Mouse (Mus musculus) left cerebral cortex, postnatal 25 days (tissue): ENCODE data around the gene Prss54. TPM values are rescaled to one million over a fixed set of nuclear protein-coding genes. Genes with fewer than 3 reads are reported as not detected.
A peak's percentile ranks its signal among the peaks of the same experiment; 100 is the strongest.
"Not testable (repeated sequence)": the region's sequence is repeated elsewhere in the genome, so short reads cannot be mapped to it uniquely, and the experiment has no call there.

Experiments
- DNase-seq, 2 experiments: peaks; one replicate each; pipeline ENCODE4 v3.0.0; 2022; ENCODE audit warnings: low spot score in 2 of 2, mixed read lengths in 1 of 2
- intact Hi-C: fragments of 180-260 bp; cut with DNase I; formaldehyde crosslinking; loops from one replicate; pipeline ENCODE4 v1.15.1; 2025
- total RNA-seq, 2 experiments: library from RNA; stranded (reverse); gene quantifications; 2 replicates each; pipeline ENCODE4 v1.2.3; 2021

Prss54 gene
- not detected for total RNA-seq

DNA sequence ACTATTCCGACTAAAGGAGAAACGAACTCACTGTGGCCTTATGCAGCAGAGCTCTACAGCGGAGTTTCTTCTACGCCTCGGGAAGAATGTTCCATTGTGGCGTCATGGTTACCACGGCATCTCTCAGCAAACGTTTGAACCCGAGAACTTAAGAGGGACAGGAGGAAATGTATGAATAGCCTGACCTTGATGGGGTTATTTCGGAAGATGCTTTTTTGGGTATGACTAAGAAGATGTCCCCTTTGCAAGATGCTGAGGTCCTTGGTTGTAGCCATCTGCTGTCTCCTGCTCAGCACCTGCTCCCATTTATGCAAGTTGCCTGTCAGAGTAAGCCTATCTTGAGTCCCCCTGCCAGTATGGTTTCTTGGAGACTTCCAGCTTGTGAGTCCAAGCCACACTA lies at the start of gene Prss54:
Gene Prss54 (minus strand): TSS at position 101 of the 400 bp plus-strand sequence.
- intact Hi-C loops = no loop called here
- peak in 1 of 2 experiments; percentile 24 for DNase-seq

DNA sequence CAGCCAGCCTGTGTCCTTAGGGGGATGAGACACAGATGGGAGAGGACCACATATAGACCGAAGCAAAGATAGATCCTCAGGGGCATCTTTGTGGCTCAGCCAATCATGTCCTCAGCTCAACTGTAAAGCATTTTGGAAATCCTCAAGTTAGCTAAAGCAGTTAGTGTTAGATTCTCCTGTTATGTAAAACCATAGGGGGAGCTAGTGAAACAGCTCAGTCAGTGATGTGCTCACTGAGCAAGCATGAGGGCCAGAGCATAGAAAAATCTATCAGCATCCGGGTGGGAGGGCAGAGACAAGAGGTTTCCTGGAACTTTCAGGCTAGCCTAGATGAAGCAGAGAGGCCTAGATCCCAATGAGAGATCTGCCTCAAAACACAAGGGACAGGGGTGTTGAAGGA lies 48.7 kb upstream of the Prss54 start:
- DNase-seq = no peak
- intact Hi-C loops = no loop called here

- no peak for DNase-seq
- intact Hi-C loops = no loop called here
These were observed 43.9 kb upstream of the Prss54 start for GRCm38 (mm10) chr8:95620046-95620445.

GRCm38 (mm10) chr8:95616383-95616782 lies 40.2 kb upstream of the Prss54 start:
- DNase-seq = no peak
- intact Hi-C loops = no loop called here

GRCm38 (mm10) chr8:95611769-95612168 lies 35.6 kb upstream of the Prss54 start:
- intact Hi-C loops = no loop called here
- DNase-seq = no peak

GRCm38 (mm10) chr8:95610749-95611148 lies 34.6 kb upstream of the Prss54 start:
- intact Hi-C loops = no loop called here

GRCm38 (mm10) chr8:95609406-95609805 lies 33.3 kb upstream of the Prss54 start:
- DNase-seq = no peak
- intact Hi-C loops = loop anchor here (10.0 kb wide), 1 partner anchor 265 kb away; no protein-coding TSS in a partner anchor

More at GRCm38 (mm10) chr8:95610749-95611148, 34.6 kb upstream of the Prss54 start:
- DNase-seq = no peak

GRCm38 (mm10) chr8:95607210-95607609 lies 31.1 kb upstream of the Prss54 start:
- intact Hi-C loops = loop anchor here (1.0 to 10.0 kb wide), 2 partner anchors 90 to 262 kb away; no protein-coding TSS in a partner anchor
- DNase-seq = peak in 1 of 2 experiments; percentile 76

DNA sequence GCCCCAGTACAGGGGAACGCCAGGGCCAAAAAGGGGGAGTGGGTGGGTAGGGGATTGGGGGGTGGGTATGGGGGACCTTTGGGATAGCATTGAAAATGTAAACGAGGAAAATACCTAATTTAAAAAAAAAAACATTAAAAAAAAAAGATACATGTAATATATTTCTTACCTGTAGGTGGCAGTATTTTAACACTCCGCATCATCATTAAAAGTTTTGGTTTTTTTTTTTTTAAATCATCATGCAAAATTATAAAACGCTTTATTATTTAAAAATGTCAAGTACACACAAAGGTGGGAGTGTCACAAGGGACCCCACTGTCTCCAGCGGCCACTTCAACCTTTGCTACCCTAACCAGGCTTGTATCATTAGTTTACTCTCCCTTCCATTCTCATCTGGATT lies 30.4 kb upstream of the Prss54 start:
- DNase-seq = not testable (repeated sequence)
- intact Hi-C loops = loop anchor here (10.0 kb wide), 1 partner anchor 262 kb away; no protein-coding TSS in a partner anchor

GRCm38 (mm10) chr8:95602168-95602567 lies 26.0 kb upstream of the Prss54 start:
- DNase-seq = no peak
- intact Hi-C loops = loop anchor here (5.0 to 10.0 kb wide), 2 partner anchors 115 to 257 kb away; partner anchors contain the start of gene Setd6

DNA sequence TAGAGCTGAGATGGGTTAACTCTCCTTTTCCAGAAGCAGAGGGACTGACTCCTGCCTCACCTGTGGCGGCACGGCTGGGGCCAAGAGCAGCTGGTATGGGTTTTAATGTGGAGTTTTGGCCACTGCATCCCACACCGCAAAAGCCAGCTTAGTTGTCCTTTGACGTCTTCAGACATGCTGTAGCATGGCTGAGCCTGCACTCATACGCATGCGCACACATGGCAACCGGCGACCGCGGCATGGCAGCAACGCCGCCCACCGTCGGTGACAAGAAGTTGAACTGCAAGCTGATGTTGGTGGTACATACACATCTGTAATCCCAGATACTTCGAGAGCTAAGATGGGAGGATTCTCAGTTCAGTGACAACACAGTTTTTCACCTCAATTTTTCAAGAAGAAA lies 25.2 kb upstream of the Prss54 start:
- no peak for DNase-seq
- intact Hi-C loops = loop anchor here (5.0 to 10.0 kb wide), 2 partner anchors 116 to 257 kb away; partner anchors contain the start of gene Setd6

DNA sequence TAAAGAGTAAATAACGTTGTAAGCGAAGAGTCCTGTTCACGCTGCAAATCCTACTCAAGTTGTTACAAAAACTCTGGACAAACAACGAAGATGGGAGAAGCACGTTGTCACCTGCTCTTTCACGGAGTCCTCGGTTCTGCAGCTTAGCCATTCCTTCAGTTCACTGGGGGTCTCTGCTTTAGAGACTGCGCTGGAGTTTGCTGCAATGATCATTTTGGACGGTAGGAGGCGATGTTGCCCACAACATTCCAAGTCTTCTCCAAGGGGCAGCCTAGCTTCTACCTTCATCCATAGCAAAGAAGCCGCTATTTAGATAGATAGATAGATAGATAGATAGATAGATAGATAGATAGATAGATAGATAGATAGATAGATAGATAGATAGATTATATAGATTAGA lies 23.7 kb upstream of the Prss54 start:
- DNase-seq = peak; percentile 71
- intact Hi-C loops = loop anchor here (5.0 to 10.0 kb wide), 3 partner anchors 117 to 255 kb away; partner anchors contain the start of gene Setd6

- DNase-seq = no peak
- intact Hi-C loops = loop anchor here (10.0 kb wide), 1 partner anchor 238 kb away; no protein-coding TSS in a partner anchor
These were observed 20.7 kb upstream of the Prss54 start for GRCm38 (mm10) chr8:95596841-95597241.

DNA sequence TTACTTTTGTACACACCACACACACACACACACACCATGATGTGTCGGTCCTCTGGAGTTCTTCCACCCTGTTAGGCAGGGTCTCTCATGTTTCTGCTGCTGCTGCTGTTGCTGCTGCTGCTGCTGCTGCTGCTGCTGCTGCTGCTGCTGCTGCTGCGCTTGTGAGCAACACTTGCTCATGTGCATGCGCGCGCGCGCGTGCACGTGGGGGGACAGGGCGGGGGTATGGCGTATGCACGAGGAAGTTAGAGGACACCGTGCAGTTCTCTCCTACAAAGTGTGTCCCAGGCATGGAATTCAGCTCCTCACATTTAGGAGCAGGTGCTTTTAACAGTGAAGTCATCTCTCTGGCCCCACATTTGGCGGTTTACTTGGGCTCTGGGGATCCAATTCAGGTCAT lies 19.0 kb upstream of the Prss54 start:
- intact Hi-C loops = loop anchor here (10.0 kb wide), 1 partner anchor 240 kb away; no protein-coding TSS in a partner anchor
- no peak for DNase-seq

GRCm38 (mm10) chr8:95593439-95594393 lies 17.6 kb upstream of the Prss54 start:
- peak in 1 of 2 experiments; percentile 68 for DNase-seq
- intact Hi-C loops = loop anchor here (10.0 kb wide), 1 partner anchor 241 kb away; no protein-coding TSS in a partner anchor

DNA sequence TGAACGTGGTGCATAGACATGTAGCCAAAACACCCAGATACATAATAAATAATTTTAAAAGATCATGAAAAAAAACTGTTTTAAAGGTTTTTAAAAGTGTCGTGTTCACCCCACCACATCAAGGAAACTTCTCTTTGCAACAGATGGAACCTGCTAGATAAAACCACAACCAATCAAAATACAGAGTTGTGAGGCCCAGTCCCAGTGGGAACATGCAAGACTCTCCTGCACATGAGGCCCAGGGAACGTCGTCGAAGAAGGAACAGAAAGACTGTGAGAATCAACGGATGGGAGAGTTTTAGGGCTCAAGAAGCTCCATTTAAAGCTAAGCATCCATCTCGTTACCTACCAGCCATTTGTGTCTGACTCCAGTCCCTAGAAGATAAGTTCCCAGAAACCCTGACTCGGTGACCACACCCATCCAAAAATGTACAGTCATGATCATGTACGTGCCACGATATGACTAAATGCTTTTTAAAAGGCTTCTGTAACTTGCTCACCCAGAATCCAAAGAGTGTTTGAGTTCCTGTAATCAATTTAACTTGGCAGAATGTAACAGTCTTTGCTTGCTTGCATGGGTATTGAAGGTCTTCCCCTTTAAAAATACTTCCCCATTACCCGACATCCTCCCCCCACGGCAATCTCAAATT lies 16.1 kb upstream of the Prss54 start:
- no peak for DNase-seq
- intact Hi-C loops = loop anchor here (10.0 kb wide), 1 partner anchor 243 kb away; no protein-coding TSS in a partner anchor

- DNase-seq = peak in 1 of 2 experiments; percentile 68
- intact Hi-C loops = loop anchor here (10.0 kb wide), 1 partner anchor 244 kb away; no protein-coding TSS in a partner anchor
These were observed 14.4 kb upstream of the Prss54 start for GRCm38 (mm10) chr8:95590539-95590938.

DNA sequence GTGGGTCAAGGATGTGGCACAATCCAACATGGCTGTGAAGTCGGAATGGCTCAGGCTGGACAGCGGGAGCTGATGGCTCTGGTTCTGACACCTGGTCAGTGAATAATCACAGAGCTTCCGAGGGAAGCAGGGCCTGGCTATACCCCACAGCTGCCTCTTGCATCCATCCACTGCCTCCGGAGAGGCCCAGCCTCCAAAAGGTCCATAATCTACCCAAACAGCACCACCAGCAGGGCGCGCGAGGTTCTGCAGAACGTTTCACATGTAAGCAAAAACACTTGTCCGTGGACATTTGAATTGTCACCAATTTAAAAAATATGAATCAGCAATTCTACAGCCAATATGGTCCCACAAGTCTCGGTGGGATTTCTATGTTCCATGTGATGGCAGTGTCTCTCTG lies 13.1 kb upstream of the Prss54 start:
- intact Hi-C loops = loop anchor here (5.0 kb wide), 1 partner anchor 82 kb away; no protein-coding TSS in a partner anchor

DNA sequence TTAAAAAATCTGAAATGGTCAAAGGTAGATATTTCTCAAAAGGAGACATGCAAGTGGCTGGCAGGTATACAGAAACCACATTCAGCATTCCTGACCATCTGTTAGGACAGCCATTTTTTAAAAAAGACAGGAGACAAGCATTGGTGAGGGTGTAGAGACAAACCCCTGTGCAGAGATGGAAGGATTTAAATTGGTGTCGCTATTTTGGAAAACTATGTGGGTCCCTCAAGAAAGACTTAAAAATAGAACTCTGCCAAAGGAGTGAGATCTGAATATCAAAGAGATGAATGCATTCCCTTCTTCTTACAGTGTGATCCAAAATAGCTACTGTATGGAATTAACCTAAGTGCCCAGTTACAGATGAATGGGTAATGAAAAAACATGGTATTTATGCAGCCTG lies 11.2 kb upstream of the Prss54 start:
- intact Hi-C loops = loop anchor here (2.0 to 5.0 kb wide), 2 partner anchors 43 to 80 kb away; no protein-coding TSS in a partner anchor

More for the DNA sequence above, 13.1 kb upstream of the Prss54 start:
- DNase-seq = no peak

More for the DNA sequence above, 11.2 kb upstream of the Prss54 start:
- DNase-seq = peak in 1 of 2 experiments; percentile 86
